Mouse (Mus musculus) Muller cell, postnatal 12 days (primary cell): Measurements from ENCODE around the gene Ccdc162.

Source experiments
- DNase-seq: peaks from one replicate; pipeline ENCODE4 v3.0.0-alpha.2; 2015; ENCODE audit errors: inconsistent ontology term

Ccdc162 gene

DNA sequence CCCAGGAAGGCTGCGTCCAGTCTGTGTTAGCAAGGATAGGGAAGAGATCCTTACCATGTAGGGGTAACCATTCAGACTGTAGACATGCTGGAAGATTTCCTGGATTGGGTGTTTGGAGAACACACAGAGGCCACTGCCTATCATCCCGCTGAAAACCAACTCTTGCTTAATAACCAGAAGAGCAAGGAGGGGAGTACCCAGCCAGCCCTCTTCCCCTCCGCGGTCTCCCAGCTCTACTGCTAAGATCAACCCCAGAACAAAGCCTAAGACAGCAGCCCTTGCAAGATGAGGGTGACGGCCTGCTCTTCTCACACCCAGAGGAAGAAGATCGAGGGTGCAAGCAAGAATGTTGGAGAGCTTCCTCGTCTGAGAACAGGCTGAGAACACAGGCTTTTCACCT, 227.6 kb downstream of the Ccdc162 start:
- peak; percentile 10 for DNase-seq
